Mouse (Mus musculus) urinary bladder, postnatal 0 days (tissue): ENCODE results near the gene Hmces. TPM values are rescaled to one million over a fixed set of nuclear protein-coding genes. Genes with fewer than 3 reads are reported as not detected.

Experiments used
- microRNA-seq: library from miRNA; unstranded; fragments of <30 nt; microRNA quantifications from one replicate; pipeline ENCODE4, GENCODE M21; 2016
- polyA plus RNA-seq: library from polyadenylated mRNA; unstranded; fragments of >200 nt; fragmentation: Nextera tagmentation; extraction: Ambion mirVana; gene quantifications from 2 replicates; pipeline ENCODE4 v1.2.1, GENCODE M21; 2015

Hmces gene
- 23.0 and 24.9 TPM in 2 replicates for polyA plus RNA-seq

GRCm38 (mm10) chr6:87913661-87914325 lies at the start of gene Hmces:
Gene Hmces, plus strand, starts transcription at chr6:87913935.

GRCm38 (mm10) chr6:87887594-87888233 lies 26.0 kb upstream of the Hmces start, which contains the start of gene Copg1:
Gene Copg1, plus strand, starts transcription at chr6:87887814.

GRCm38 (mm10) chr6:87981547-87982256 lies 68.0 kb downstream of the Hmces start, which contains the start of gene H1fx:
Gene H1fx, minus strand, starts transcription at chr6:87981637.

Small RNA genes within 50 kb of the gene (microRNA-seq; reads per million reads assigned to microRNA genes)
- gene Gm47286, result not detected

Other genes with a start within 250 kb of the Hmces start
- gene Aplf, start 241.7 kb upstream of the Hmces start, polyA plus RNA-seq, result 7.3 and 7.6 TPM in 2 replicates
- 1.3 and 1.5 TPM in 2 replicates for gene Efcc1, start 183.1 kb upstream of the Hmces start, polyA plus RNA-seq
- 1.0 and 10.2 TPM in 2 replicates for gene Gp9, start 135.9 kb upstream of the Hmces start, polyA plus RNA-seq
- 7.0 and 9.5 TPM in 2 replicates for gene Rab43, start 101.8 kb upstream of the Hmces start, polyA plus RNA-seq
- gene Gm45140, start 78.1 kb upstream of the Hmces start, polyA plus RNA-seq, result 0.70 and 2.0 TPM in 2 replicates
- gene Isy1, start 75.1 kb upstream of the Hmces start, polyA plus RNA-seq, result 23.9 and 30.9 TPM in 2 replicates
- gene Cnbp, start 62.8 kb upstream of the Hmces start, polyA plus RNA-seq, result 542 and 672 TPM in 2 replicates
- 91.0 and 92.0 TPM in 2 replicates for gene Copg1, start 26.1 kb upstream of the Hmces start, polyA plus RNA-seq
- gene H1fx, start 67.7 kb downstream of the Hmces start, polyA plus RNA-seq, result 12.3 and 13.6 TPM in 2 replicates
- gene Rab7, start 131.3 kb downstream of the Hmces start, polyA plus RNA-seq, result 312 and 336 TPM in 2 replicates
- 167 and 210 TPM in 2 replicates for gene Rpn1, start 170.5 kb downstream of the Hmces start, polyA plus RNA-seq